Mouse (Mus musculus) left cerebral cortex, postnatal 25 days (tissue): Measurements from ENCODE around the gene Thoc3. TPM values are rescaled to one million over a fixed set of nuclear protein-coding genes. Genes with fewer than 3 reads are reported as not detected.
"Not testable (repeated sequence)": the region's sequence is repeated elsewhere in the genome, so short reads cannot be mapped to it uniquely, and the experiment has no call there.

Experiments
- DNase-seq, 2 experiments: peaks; one replicate each; pipeline ENCODE4 v3.0.0; 2022; ENCODE audit warnings: low spot score in 2 of 2, mixed read lengths in 1 of 2
- intact Hi-C: fragments of 180-260 bp; cut with DNase I; formaldehyde crosslinking; loops from one replicate; pipeline ENCODE4 v1.15.1; 2025
- total RNA-seq, 2 experiments: library from RNA; stranded (reverse); gene quantifications; 2 replicates each; pipeline ENCODE4 v1.2.3; 2021

Thoc3 gene
- total RNA-seq, result 10 to 100 TPM; 33.4 to 35.6 TPM

DNA sequence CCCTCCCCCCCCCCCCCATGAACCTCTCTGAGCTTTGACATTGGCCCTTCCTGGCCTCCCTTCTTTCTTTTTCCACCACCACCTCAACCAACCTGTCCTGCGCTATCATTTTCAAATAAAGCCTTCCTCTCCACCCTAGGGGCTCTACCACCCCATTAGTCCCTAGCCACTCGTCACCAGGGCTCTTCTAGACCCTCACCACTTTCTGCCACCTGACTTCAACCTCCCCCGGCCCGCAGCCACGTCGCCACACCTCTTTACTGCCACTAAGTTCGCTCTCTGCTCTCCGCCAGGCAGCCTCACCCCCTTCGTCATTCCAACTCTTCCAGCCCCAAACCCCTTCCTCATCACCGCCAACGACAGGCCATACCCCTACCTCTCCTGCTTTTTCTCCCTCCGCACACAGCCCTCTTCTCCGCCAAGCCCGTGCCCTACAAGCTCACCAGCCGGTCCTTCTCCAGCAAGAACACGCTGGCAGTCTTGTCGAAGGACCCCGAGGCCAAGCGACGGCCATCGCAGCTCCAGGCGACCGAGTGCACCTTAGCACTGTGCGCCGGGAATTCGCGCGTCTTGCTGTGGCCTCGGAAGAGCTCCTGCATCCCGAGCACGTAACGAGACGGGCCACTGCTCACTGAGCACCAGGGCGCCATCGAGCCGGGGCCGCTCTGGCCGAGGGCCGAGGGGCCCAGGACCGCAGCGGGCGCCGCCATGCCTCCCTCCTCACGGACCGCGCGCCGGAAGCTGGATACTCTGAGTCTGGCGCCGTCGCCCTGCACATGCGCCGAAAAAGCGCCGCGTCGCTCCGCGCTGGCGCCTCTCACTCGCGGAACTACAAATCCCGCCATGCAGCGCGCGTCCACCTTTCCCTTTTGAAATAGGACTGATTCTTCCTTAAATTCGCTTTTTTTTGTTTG lies at the start of gene Thoc3:
Gene Thoc3, minus strand, starts transcription at position 752 of the 914 bp plus-strand sequence.
- intact Hi-C loops, result loop anchor here (5.0 kb wide), 1 partner anchor 34 kb away; the partner anchor contains the start of gene Simc1
- peak; percentile 92 to 94 for DNase-seq

DNA sequence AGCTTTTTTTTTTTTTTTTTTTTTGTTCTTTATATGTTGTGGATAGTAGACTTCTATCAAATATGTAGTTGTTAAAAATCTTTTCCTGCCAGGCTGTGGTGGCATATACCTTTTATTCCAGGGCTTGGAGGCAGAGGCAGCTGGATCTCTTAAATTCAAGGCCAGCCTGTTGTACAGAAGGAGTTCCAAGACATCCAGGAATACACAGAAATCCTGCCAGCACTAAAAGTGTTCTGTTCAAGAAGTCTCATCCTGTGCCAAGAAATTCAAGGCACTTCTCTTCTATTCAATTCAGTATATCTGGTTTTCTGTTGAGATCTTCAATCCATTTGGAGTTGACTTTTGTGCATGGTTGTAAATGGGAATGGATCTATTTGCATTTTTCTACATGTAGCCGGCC lies 37.3 kb upstream of the Thoc3 start:
- intact Hi-C loops, result no loop called here
- DNase-seq, result peak; percentile 13 to 68

DNA sequence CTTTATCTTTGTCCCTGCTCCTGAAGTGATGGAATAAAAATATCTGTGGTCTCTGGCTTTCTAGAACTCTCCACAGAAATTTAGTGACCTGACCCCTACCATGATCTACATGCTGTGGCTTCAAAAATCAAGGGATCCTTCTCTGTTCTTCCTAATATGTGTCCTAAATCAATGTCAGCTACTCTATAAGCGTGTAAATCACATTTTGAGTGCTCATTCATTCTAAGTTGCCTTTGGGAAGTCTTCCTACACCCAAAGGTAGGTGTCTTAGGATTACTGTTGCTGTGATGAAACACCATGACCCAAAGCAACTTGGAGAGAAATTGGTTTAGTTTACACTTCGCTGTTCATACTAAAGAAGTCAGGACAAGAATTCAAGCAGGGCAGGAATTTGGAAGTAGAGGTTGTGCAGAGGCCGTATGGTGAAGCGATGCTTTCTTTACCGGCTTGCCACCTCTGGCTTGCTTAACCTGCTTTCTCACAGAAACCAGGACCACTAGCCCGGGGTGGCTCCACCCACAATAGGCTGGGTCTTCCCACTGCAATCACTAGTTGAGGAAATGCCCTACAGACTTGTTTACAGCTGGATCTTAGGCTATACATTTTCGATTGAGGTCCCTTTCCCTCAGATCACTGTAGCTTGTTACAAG lies 36.1 kb upstream of the Thoc3 start:
- intact Hi-C loops, result loop anchor here (5.0 kb wide), 1 partner anchor 37 kb away; the partner anchor contains the start of gene Thoc3
- DNase-seq, result no peak

DNA sequence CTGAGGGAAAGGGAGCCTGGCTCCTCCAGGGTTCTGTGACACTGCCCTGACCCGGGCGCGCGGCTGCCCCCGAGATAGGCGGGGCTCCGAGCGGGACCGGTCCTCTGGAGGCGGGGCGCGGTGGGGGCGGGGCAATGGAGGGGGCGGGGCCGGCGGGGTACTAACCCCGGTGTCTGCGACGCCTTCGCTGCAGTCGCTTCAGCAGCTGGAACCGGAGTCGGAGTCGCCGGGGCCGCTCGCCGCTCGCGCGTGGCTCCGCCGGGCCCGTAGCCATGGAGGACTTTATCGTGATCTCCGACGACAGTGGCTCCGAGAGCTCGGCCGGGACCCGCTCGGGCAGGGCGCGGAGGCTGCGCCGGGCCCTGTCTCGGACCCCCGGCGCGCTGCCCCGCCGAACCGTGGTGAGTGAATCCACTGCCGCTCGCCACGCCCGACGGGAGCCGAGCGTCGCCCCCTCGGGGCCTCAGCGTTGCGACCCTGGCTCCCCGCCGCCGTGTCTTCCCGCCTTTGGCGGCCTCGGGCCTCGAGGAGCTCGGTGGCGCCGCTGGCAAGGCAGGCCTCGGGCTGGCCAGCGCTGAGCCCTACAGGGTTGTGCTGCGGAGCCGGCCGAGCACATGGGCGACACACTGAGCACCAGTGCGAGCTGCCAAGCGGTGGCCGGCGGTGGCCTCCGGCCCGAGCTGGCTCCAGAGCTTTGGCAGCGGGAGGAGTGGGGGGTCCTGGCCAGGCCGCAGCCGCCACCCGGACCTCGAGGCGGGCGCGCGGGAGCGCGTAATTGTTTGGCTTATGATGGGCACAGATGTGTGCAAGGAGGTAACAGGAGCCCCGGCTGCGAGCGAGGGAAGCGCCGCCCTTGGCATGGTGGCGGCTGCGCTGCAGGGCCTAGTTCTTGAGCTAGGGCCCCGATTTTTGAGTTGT lies 35.2 kb upstream of the Thoc3 start, which contains the start of gene Simc1:
Gene Simc1, plus strand, starts transcription at position 176 of the 918 bp plus-strand sequence.
- peak; percentile 59 to 62 for DNase-seq
- intact Hi-C loops, result loop anchor here (5.0 kb wide), 1 partner anchor 37 kb away; the partner anchor contains the start of gene Thoc3

DNA sequence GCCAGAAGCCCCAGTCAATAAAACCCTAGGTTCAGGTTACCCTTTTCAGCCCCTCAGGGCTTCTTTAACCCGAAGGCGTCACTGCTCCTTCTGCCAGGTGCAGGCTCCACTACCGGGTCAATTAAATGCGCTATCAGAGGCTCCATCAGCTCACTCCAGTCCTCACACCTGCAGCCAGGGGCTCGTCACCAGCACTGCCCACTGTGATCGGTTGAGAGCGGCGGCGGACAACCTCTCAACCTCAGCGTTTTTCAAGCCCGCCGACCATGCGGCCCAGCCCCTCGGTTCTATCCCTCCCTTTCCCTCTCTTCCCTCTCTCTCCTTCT lies 34.6 kb upstream of the Thoc3 start:
- peak; percentile 3 to 31 for DNase-seq
- intact Hi-C loops, result loop anchor here (5.0 kb wide), 1 partner anchor 36 kb away; the partner anchor contains the start of gene Thoc3

DNA sequence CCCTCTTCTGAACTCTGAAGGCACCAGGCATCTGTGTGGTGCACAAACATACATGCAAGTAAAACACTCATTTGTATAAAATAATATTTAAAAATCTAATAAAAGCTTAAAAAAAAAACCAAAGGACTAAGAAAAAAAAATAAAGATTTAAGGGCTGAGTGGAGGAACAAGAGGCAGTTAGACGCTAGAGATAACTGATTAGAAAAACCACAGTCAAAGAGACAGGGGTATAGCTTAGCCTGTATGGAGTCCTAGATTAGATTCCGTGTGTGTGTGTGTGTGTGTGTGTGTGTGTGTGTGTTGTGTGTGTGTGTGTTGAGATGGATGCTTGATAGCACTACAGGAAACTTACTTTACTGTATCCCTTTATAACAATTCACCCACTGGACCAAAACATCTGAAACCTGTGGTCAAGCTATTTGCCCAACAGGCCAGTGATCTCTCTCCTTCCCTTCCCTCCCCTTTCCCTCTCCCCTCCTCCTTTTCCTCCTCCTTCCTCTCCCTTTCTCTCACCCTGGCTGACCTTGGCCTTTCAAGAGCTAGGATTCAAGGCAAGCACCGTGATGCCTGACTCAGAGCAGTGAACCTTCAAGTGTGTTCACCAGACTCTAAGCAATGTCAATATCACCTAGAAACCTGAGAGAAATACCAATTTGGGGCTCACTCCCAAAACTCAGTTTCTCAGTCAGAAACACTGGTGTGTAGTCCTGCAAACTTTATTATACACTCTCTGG lies 33.5 kb upstream of the Thoc3 start:
- DNase-seq, result no peak
- intact Hi-C loops, result loop anchor here (5.0 kb wide), 1 partner anchor 35 kb away; the partner anchor contains the start of gene Thoc3

DNA sequence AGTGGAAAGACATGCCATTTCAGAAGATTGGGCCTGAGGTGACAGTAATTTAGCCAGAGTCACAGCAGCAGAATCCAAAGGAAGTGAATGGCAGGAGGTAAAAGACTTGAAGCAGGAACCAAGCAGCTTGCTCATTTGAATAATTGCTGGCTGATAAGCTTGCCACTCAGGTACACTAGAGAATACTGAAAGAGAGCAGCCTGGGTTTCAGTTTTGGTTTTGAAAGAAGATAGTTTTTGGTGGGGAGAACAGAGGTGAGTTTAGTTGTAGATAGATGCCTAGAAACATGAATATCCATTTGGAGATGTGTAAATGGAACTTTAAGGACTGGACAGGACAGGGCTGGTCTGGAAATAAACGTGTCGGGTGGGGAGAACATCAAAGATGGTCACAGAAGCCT lies 32.7 kb upstream of the Thoc3 start:
- intact Hi-C loops, result loop anchor here (5.0 kb wide), 1 partner anchor 34 kb away; the partner anchor contains the start of gene Thoc3
- no peak for DNase-seq

DNA sequence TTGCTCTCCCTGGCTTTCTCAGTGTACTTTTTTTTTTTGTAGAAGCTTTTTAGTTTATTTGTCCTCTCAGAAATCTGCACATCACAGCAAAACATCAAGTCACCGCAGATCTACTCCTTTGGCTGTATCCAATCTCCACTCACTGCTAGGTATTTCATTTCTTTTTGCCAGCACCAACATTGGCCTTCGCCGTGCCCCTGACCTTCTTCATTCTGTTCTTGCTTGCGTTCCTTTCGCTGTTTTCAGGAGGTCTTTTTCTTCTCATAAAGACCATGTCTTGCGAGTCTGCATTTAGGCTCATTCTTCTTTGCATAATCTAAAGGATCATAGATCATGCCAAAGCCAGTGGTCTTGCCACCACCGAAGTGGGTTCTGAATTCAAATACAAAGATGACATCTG lies 30.9 kb upstream of the Thoc3 start:
- intact Hi-C loops, DNase-seq: not testable (repeated sequence)

DNA sequence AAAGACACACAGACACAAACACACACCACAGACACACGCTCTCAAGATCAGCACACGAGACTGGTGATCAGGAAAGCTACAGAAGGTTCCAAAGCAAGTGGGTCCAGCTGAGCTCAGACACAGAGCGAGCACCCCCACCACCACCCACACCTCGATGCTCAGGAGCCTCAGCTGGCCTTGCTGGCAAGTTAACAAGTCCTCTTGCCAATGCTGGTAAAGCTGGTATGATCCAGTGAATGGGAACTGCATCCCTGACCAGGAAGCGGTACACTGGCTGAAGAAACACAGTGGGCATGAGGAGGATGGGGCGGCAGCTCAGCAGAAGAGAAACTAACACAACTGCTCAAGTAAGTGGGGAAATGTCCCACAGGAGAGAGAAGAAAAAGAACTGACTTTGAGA lies 22.7 kb upstream of the Thoc3 start:
- intact Hi-C loops, result no loop called here
- no peak for DNase-seq

DNA sequence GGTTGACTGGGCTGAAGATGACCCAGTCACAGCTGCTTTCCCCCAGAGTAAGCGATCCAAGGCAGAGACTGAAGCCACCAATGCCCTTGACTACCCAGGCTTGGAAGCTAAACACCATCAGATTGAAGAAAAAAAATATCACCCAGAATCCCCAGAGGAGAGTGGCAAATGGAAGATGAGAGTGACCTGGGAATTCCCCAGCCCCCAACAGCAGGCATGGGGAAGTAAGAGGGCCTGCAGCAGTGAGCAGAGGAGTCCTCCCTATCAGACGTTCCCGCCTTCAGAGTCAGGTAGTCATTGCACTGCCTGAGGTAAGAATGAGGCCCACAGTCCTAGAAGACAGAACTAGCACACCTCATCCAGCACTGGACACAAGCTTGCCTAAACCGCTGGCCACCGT lies 21.8 kb upstream of the Thoc3 start:
- intact Hi-C loops, result no loop called here

DNA sequence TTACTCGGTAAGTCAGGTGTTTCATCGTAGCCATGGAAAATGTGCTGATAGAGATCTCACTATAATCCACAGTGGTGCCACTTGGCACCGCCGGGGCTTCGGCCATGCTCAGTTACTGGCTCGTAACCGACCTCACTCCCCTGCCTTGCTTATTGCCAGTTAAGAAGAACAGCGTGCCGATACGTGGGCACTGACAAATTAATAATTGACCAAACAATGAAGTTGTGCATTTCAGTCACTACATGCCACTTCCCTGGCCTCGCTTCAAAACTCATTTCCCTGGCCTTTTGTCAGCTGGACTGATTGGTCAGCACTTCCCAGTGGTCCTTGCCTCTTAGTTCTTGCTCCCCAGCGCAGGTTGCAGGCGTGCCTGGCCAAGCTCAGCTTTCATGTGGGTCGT lies 12.8 kb upstream of the Thoc3 start:
- intact Hi-C loops, result no loop called here
- no peak for DNase-seq

More for the DNA sequence above, 21.8 kb upstream of the Thoc3 start:
- DNase-seq, result no peak

DNA sequence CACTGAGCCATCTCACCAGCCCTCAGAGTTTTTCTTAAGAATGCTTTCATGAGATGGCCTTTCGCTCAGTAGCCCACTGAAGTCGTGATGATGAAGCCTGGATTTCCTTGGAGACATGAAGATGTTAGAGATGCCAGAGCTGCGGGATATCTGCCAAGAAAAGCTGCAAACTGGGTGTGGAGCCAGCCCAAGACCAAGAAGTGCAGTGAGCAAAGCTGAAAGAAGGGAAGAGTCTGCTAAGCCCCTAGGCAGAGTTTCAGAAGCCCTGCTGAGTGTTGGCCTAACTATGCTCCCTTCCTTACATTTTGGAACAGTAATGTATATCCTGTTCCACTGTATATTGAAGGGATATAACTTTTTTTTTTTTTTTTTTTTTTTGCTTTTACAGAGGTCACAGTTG lies 10.6 kb upstream of the Thoc3 start:
- intact Hi-C loops, result no loop called here

DNA sequence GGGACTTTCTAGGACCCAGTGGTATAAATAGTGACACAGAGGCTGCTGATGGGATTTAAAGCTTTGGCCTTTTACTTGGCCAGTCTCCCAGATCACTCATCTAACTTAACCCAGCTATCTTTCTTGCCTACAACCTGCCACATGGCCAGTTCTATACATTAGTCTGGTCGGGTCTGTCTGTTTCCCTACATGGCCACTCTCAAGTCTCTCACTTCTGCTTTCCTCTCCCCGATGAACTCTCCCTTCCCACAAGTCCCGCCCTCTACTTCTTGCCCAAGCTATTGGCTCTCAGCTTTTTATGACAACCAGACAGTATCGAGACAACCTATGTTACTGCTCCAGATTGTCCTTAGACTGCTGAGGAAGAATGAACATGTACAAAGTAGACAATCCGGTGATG lies 7.1 kb upstream of the Thoc3 start:
- no peak for DNase-seq
- intact Hi-C loops, result no loop called here

More for the DNA sequence above, 10.6 kb upstream of the Thoc3 start:
- DNase-seq, result peak in 1 of 2 experiments; percentile 17

DNA sequence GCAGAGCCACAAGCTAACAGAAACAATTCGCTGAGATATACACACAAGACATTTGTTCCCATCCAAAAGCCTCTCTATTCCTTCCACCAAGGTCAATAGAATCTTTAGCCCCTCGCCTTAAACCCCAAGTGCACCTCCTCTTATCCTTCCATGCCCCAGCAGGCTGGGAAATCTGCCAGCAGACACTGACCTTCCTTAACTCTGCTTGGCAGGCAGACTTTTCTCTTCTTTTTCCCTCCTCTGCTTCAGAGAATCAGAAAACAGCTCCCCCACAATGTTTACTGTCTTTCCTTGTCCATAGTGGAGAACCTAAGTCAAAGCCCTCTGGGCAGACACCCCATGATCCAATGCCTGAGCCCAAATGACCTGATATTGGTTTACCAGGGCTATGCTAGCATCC lies 6.3 kb upstream of the Thoc3 start:
- intact Hi-C loops, result no loop called here
- no peak for DNase-seq

DNA sequence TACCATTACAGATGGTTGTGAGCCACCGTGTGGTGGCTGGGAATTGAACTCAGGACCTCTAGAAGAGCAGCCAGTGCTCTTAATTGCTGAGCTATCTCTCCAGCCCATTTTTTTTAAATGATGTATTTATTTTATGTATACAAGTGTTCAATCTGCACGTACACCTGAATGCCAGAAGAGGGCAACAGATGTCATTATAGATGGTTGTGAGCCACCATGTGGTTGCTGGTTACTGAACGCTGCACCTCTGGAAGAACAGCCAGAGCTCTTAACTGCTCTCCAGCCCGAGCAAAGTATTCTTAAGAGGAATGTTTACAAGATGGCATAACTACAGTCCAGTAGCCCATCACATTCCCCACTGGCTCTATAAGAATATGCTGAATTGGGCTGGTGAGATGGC lies 3.3 kb upstream of the Thoc3 start:
- intact Hi-C loops, result no loop called here
- no peak for DNase-seq

DNA sequence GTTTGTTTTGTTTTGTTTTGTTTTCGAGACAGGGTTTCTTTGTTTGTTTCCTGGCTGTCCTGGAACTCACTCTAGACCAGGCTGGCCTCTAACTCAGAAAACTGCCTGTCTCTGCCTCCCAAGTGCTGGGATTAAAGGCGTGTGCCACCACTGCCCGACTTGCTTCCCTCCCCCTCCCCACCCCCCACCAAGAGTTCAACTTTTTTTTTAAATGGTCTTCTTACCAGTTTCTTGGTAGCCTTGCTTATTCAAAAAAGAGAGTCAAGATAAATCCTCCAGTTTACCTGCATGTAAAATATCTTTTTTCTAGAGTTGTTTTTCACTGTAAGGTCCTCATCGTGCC lies 334 bp upstream of the Thoc3 start:
- intact Hi-C loops, result loop anchor here (5.0 kb wide), 1 partner anchor 33 kb away; the partner anchor contains the start of gene Simc1
- no peak for DNase-seq

DNA sequence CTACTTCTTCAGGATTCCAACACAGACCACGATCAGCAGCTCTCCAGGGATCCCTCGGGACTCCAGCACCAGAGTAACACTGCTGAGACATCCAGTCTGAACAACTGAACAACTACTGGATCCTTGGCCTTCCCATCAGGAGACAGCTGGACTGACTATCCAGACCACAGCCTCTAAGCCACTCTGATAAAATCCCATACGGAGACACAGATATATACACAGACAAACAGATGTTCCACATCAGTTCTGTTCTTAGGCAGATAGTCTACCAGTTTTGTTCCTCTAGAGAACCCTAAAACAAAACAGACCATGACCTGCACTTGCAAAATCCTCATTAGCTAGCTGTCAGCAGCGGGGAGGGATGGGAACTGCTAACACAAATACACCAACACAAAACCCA lies 9.4 kb downstream of the Thoc3 start:
- intact Hi-C loops, result no loop called here
- no peak for DNase-seq

DNA sequence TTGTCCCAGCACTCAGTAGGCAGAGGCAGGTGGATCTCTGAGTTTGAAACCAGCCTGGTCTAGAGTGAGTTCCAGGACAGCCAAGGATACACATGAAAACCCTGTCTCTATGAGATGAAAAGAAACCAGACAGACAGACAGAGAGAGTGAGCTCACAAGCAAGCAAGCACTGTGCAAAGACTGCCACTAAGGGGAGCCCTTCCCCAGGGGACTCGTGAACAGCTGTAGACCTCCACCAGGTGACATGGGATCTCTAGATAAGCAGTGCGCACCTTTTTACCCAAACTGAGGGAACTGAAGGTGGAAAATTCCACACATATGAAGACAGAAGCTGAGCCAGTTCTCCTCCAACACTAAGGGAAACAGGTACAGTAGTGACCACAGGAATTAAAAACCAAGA lies 11.6 kb downstream of the Thoc3 start:
- intact Hi-C loops, result no loop called here
- peak in 1 of 2 experiments; percentile 15 for DNase-seq
